Mouse (Mus musculus) kidney, embryonic 15.5 days (tissue): ENCODE results near the gene Fjx1. TPM values are rescaled to one million over a fixed set of nuclear protein-coding genes. Genes with fewer than 3 reads are reported as not detected.

Experiments used
- ATAC-seq: fragments of 200-750 bp; cut with Nextera tagmentation; replicated peaks from 2 replicates; pipeline ENCODE4 v1.8.0; 2017; ENCODE audit warnings: moderate TSS enrichment; ENCODE audit not compliant: low FRiP score
- H3K27ac ChIP-seq: fragments of 300-500 bp; sonication (generic); 2 replicates; pipeline ENCODE4 v1.5.1; 2015; ENCODE audit warnings: mild to moderate bottlenecking, inconsistent platforms
- H3K27me3 ChIP-seq: fragments of 300-500 bp; sonication (generic); 2 replicates; pipeline ENCODE4 v1.6.1; 2015; ENCODE audit warnings: inconsistent platforms
- H3K36me3 ChIP-seq: fragments of 300-500 bp; sonication (generic); 2 replicates; pipeline ENCODE4 v1.6.1; 2015; ENCODE audit warnings: inconsistent platforms
- H3K4me1 ChIP-seq: fragments of 300-500 bp; sonication (generic); 2 replicates; pipeline ENCODE4 v1.6.1; 2015; ENCODE audit warnings: inconsistent platforms
- H3K4me2 ChIP-seq: fragments of 300-500 bp; sonication (generic); 2 replicates; pipeline ENCODE4 v1.6.1; 2015; ENCODE audit warnings: moderate library complexity, mild to moderate bottlenecking, inconsistent platforms
- H3K4me3 ChIP-seq: fragments of 300-500 bp; sonication (generic); replicated peaks from 2 replicates; pipeline ENCODE4 v1.5.1; 2015; ENCODE audit warnings: mild to moderate bottlenecking, inconsistent platforms
- H3K9ac ChIP-seq: fragments of 300-500 bp; sonication (generic); 2 replicates; pipeline ENCODE4 v1.6.1; 2015; ENCODE audit warnings: mild to moderate bottlenecking, inconsistent platforms
- H3K9me3 ChIP-seq: fragments of 300-500 bp; sonication (generic); replicated peaks from 2 replicates; pipeline ENCODE4 v1.6.1; 2016; ENCODE audit warnings: inconsistent platforms
- WGBS: fragments of 180-500 bp; shearing (Covaris S2); methylation state at CpG from one replicate; pipeline ENCODE4 v1.1.7; 2015; ENCODE audit warnings: mixed read lengths; 5-methylcytosine and 5-hydroxymethylcytosine counted together
- polyA plus RNA-seq: library from polyadenylated mRNA; unstranded; fragments of >200 nt; fragmentation: Nextera tagmentation; extraction: Ambion mirVana; gene quantifications from 2 replicates; pipeline ENCODE4 v1.2.1, GENCODE M21; 2015

Gene Fjx1
- polyA plus RNA-seq, 1 experiment from 2014 or later: 11.3 TPM

GRCm38 (mm10) chr2:102450248-102450760 is 2.0 kb downstream of the Fjx1 start:
- Histone ChIP-seq H3K9me3 (no peaks in the 10 kb centered on the region), H3K36me3 (no peaks in the 10 kb centered on the region), H3K4me3 (peak overlapping the region; percentile 83), H3K4me1 (peaks cover 62% of the 10 kb centered on the region), H3K27me3 (peaks cover 13% of the 10 kb centered on the region), H3K9ac (peak overlapping the region; percentile 81), H3K4me2 (peak overlapping the region; percentile 95), H3K27ac (peak overlapping the region; percentile 87)
- WGBS: under 1% methylated on average over 43 of the region's 43 CpGs
- ATAC-seq: peak; percentile 27

- H3K4me1 ChIP-seq: peaks cover 62% of the 10 kb centered on the region
- peak overlapping the region; percentile 83 for H3K4me3 ChIP-seq
- H3K9ac ChIP-seq: peak overlapping the region; percentile 81
- H3K27me3 ChIP-seq: peaks cover 10% of the 10 kb centered on the region; the same call in 1 of the 2 replicates
- H3K27ac ChIP-seq: peak overlapping the region; percentile 87
- peak overlapping the region; percentile 95 for H3K4me2 ChIP-seq
- H3K9me3 ChIP-seq: no peaks in the 10 kb centered on the region
- WGBS: 3% methylated on average over 17 of the region's 17 CpGs
- no peak for ATAC-seq
- no peaks in the 10 kb centered on the region for H3K36me3 ChIP-seq
Measured at GRCm38 (mm10) chr2:102449630-102450247, 2.6 kb downstream of the Fjx1 start.

DNA sequence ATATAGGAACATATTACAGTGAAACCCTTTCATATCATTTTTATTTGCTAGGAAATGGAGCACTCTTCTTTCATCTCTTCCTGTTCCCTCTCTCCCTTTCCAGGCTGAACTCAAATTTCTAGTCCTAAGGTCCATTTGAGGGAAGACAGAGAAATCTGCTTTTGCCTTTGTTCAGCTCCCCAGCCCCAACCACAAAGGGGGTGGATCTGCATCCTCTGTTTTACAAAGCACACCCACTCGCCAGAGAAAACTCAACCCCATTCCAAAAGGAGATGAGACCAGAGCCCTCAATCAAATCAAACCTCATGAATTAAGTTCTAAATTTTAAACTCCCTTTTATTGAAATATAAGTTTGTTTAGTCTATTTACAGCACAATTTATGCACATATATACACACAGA is 3.2 kb downstream of the Fjx1 start:
- no peak for ATAC-seq
- 56% methylated on average over 1 of the region's 1 CpGs for WGBS
- peak overlapping the region; percentile 95 for H3K4me2 ChIP-seq

DNA sequence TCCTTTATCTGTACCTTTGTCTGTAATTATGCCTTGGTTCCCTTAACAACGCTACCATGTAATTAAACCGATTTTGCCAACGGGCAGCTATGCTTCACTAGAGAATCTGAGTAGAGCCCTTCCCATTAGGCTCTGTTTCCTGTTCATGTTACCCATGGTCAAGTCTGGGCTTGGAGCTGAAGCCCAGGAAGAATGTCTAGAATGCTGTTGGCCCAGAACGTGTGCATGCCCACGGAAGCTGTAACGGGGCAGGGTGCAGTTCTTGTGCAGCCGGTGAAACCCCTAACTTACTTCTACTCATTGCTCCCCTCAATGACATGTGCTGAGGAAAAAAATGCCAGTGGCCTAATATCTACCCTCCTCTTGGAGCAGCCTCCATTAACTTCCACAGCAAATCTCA is 4.5 kb downstream of the Fjx1 start:
- Histone ChIP-seq H3K27ac (no peak overlapping the region), H3K4me3 (no peak overlapping the region), H3K9me3 (no peaks in the 10 kb centered on the region), H3K36me3 (no peaks in the 10 kb centered on the region), H3K27me3 (0 out of 2 replicates have a peak, but pooled peaks cover 3% of the 10 kb centered on the region), H3K4me1 (peaks cover 54% of the 10 kb centered on the region), H3K4me2 (peak overlapping the region; percentile 24; the same call in 1 of the 2 replicates), H3K9ac (no peak overlapping the region)
- WGBS: 72% methylated on average over 7 of the region's 7 CpGs
- no peak for ATAC-seq

More for the DNA sequence above, 3.2 kb downstream of the Fjx1 start:
- Histone ChIP-seq H3K27me3 (peaks cover 6% of the 10 kb centered on the region; the same call in 1 of the 2 replicates), H3K9me3 (no peaks in the 10 kb centered on the region), H3K4me1 (peaks cover 57% of the 10 kb centered on the region), H3K27ac (no peak overlapping the region), H3K9ac (no peak overlapping the region), H3K4me3 (no peak overlapping the region), H3K36me3 (no peaks in the 10 kb centered on the region)

GRCm38 (mm10) chr2:102446851-102447250 is 5.4 kb downstream of the Fjx1 start:
- H3K36me3 ChIP-seq: no peaks in the 10 kb centered on the region
- H3K27me3 ChIP-seq: 0 out of 2 replicates have a peak, but pooled peaks cover 3% of the 10 kb centered on the region
- H3K4me1 ChIP-seq: peaks cover 46% of the 10 kb centered on the region
- H3K9ac ChIP-seq: no peak overlapping the region
- WGBS: 48% methylated on average over 4 of the region's 4 CpGs
- no peak overlapping the region for H3K27ac ChIP-seq
- no peak for ATAC-seq
- H3K4me2 ChIP-seq: no peak overlapping the region
- H3K9me3 ChIP-seq: no peaks in the 10 kb centered on the region
- no peak overlapping the region for H3K4me3 ChIP-seq

- Histone ChIP-seq H3K4me2 (no peak overlapping the region), H3K9ac (no peak overlapping the region), H3K27ac (no peak overlapping the region), H3K27me3 (0 out of 2 replicates have a peak, but pooled peaks cover 6% of the 10 kb centered on the region), H3K4me1 (no peaks in the 10 kb centered on the region), H3K4me3 (no peak overlapping the region), H3K36me3 (no peaks in the 10 kb centered on the region), H3K9me3 (no peaks in the 10 kb centered on the region)
- no peak for ATAC-seq
- 60% methylated on average over 8 of the region's 8 CpGs for WGBS
Measured at GRCm38 (mm10) chr2:102437357-102438030, 14.8 kb downstream of the Fjx1 start.

DNA sequence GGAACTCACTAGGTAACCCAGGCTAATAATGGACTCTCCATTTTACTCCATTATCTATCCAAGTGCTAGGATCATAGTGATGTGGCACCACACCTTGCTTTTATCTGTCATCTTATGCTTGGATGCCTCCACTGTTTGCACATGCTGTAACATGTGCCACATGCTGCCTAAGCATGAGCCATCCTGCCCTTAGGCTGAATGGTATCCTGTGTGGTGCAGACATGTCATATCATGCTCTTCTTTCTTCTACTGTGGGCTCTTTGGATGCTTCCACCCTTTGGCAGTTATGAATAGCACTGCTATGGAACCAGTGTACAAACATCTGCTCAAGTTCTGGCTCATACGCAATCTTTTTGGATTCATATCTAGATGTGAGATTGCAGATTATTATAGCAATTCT is 18.4 kb downstream of the Fjx1 start:
- H3K27me3 ChIP-seq: 0 out of 2 replicates have a peak, but pooled peaks cover 6% of the 10 kb centered on the region
- no peak overlapping the region for H3K9ac ChIP-seq
- no peaks in the 10 kb centered on the region for H3K36me3 ChIP-seq
- no peak overlapping the region for H3K27ac ChIP-seq
- H3K4me1 ChIP-seq: no peaks in the 10 kb centered on the region
- no peak overlapping the region for H3K4me2 ChIP-seq
- ATAC-seq: no peak
- no peak overlapping the region for H3K4me3 ChIP-seq
- WGBS: 95% methylated on average over 1 of the region's 1 CpGs
- H3K9me3 ChIP-seq: no peaks in the 10 kb centered on the region

GRCm38 (mm10) chr2:102431084-102431483 is 21.2 kb downstream of the Fjx1 start:
- Histone ChIP-seq H3K4me1 (no peaks in the 10 kb centered on the region), H3K9ac (no peak overlapping the region), H3K9me3 (no peaks in the 10 kb centered on the region), H3K36me3 (no peaks in the 10 kb centered on the region), H3K4me2 (no peak overlapping the region), H3K27ac (no peak overlapping the region), H3K27me3 (0 out of 2 replicates have a peak, but pooled peaks cover 2% of the 10 kb centered on the region), H3K4me3 (no peak overlapping the region)
- 42% methylated on average over 4 of the region's 4 CpGs for WGBS
- ATAC-seq: no peak

- Histone ChIP-seq H3K27ac (no peak overlapping the region), H3K36me3 (no peaks in the 10 kb centered on the region), H3K4me1 (no peaks in the 10 kb centered on the region), H3K9ac (no peak overlapping the region), H3K9me3 (no peaks in the 10 kb centered on the region), H3K4me2 (no peak overlapping the region), H3K27me3 (no peaks in the 10 kb centered on the region), H3K4me3 (no peak overlapping the region)
- no peak for ATAC-seq
Measured at GRCm38 (mm10) chr2:102427974-102428373, 24.3 kb downstream of the Fjx1 start.

DNA sequence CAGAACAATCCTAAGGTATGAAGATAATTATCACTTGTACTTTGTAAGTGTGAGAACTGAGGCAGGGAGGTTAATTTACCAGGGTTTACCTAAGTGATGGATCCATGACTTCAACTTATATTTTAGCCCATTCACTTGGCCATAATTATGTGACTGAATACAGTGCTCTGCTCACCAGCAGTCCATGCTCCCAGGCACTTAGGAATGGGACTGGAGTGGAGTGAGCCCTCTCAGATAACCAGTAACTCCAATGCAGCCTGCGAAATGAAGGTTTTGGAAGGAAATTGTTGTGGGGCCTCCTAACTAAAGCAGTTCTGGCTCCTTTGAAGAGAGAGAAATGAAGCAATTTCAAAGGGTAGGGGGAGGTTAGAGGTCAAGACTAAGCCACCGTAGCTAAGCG is 25.9 kb downstream of the Fjx1 start:
- no peak overlapping the region for H3K9ac ChIP-seq
- 58% methylated on average over 3 of the region's 3 CpGs for WGBS
- H3K4me3 ChIP-seq: no peak overlapping the region
- no peak overlapping the region for H3K27ac ChIP-seq
- no peaks in the 10 kb centered on the region for H3K27me3 ChIP-seq
- no peaks in the 10 kb centered on the region for H3K9me3 ChIP-seq
- H3K4me1 ChIP-seq: no peaks in the 10 kb centered on the region
- no peak overlapping the region for H3K4me2 ChIP-seq
- ATAC-seq: no peak
- no peaks in the 10 kb centered on the region for H3K36me3 ChIP-seq

DNA sequence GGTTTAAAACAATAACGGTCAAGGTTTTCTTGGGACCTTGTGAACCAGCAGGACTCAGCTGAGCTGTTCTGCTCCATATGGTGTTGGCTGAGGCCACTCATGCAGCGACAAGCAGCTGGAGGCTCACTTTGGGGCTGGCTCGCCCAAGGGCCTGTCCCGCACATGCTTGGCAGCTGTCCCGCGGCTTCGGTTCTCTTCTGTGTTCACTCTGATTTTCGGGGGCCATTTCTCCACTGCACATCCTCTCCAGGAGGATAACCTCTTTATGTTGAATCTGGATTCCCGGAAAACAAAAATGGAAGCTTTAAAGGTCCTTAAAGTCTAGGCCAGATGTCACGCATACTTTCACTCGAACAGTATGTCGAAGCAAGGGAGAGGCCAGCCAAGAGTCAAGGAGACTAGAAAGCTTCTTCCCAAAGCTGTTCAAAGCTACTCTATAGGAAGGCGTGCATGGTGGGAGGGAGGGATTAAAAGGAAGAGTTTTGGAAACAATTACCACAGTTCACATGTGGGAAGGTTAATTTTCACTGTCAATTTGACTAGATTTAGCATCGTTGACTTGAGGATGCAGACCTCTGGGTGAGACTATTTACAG is 36.1 kb downstream of the Fjx1 start:
- no peak overlapping the region for H3K4me2 ChIP-seq
- H3K9ac ChIP-seq: no peak overlapping the region
- no peaks in the 10 kb centered on the region for H3K36me3 ChIP-seq
- H3K9me3 ChIP-seq: no peaks in the 10 kb centered on the region
- no peak for ATAC-seq
- no peak overlapping the region for H3K27ac ChIP-seq
- H3K4me3 ChIP-seq: no peak overlapping the region
- no peaks in the 10 kb centered on the region for H3K27me3 ChIP-seq
- no peaks in the 10 kb centered on the region for H3K4me1 ChIP-seq
- 84% methylated on average over 14 of the region's 14 CpGs for WGBS

DNA sequence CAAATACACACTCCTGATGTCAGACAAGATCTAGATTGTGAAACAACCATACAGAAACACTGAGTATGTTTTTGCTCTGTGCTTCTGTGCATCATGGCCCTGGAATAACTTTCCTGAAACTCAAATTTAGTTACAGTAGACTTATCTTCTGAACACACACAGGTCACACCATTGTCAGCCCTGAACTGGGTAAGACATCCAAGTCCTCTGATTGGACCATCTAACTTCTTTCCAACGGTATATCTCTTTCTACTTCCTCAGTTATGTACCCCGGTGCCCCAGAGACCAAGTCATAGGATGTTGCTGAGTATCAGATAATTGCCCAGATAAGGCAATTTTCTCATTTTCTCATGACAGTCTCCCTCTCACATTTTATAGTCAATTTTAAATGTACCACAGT is 39.6 kb downstream of the Fjx1 start:
- no peak overlapping the region for H3K9ac ChIP-seq
- no peaks in the 10 kb centered on the region for H3K27me3 ChIP-seq
- no peak overlapping the region for H3K27ac ChIP-seq
- H3K36me3 ChIP-seq: no peaks in the 10 kb centered on the region
- H3K4me1 ChIP-seq: peaks cover 13% of the 10 kb centered on the region
- 74% methylated on average over 2 of the region's 2 CpGs for WGBS
- no peak overlapping the region for H3K4me2 ChIP-seq
- ATAC-seq: no peak
- no peak overlapping the region for H3K4me3 ChIP-seq
- no peaks in the 10 kb centered on the region for H3K9me3 ChIP-seq
